Mouse (Mus musculus): ENCODE data around the gene Fam217a. TPM values are rescaled to one million over a fixed set of nuclear protein-coding genes. Genes with fewer than 3 reads are reported as not detected.
"Not testable (repeated sequence)": the region's sequence is repeated elsewhere in the genome, so short reads cannot be mapped to it uniquely, and the experiment has no call there.

The Fam217a gene
- polyA plus RNA-seq, 1 experiment from 2014 or later: 0.84 TPM

GRCm38 (mm10) chr13:34942370-34942769, 18.3 kb upstream of the Fam217a start:
- Histone ChIP-seq H3K27me3 (replicated peaks) (no peaks in the 10 kb centered on the region), H3K9me3 (no peaks in the 10 kb centered on the region), H3K36me3 (no peaks in the 10 kb centered on the region), H3K4me3 (no peak overlapping the region), H3K4me1 (no peaks in the 10 kb centered on the region), H3K4me2 (replicated peaks) (no peak overlapping the region), H3K27ac (no peak overlapping the region), H3K9ac (no peak overlapping the region)
- ATAC-seq (ENCODE audit: low FRiP score, low read depth): no peak

DNA sequence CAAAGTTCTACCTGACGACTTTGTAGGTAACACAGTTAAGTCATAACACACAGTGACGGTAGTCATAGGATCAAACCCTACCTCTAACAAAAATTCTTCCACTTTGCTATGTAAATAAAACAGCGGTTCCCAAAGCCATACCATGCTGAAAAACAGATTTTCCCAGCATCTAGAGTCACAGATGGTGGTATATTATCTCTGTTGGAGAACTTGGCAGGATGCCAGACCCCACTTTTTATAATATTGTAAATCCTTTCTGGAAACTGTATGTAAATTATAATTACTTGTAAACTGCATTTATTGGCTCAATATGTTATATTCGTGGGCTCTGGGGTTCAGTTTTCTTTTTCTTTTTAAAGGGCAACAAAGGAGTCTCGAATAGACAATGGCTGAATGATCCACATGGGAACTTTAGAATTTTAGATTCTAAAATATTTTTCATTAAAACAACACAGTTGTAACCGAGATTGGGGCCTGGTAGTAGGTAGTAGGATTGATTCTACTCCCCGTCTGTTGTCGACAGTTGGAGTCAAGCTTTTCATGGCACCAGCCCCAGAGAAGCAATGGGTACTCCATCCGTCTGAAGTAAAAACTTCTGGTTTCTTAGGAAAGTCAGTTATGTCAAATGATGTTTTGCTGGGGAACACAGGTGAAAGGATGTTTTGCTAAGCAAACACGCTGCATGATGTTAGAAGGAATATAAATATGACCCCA, 11.0 kb upstream of the Fam217a start:
- no peak for ATAC-seq (ENCODE audit: low FRiP score, low read depth)
- Histone ChIP-seq H3K9me3 (no peaks in the 10 kb centered on the region), H3K9ac (no peak overlapping the region), H3K4me1 (no peaks in the 10 kb centered on the region), H3K27me3 (replicated peaks) (no peaks in the 10 kb centered on the region), H3K4me2 (replicated peaks) (no peak overlapping the region), H3K27ac (no peak overlapping the region), H3K4me3 (no peak overlapping the region), H3K36me3 (no peaks in the 10 kb centered on the region)
- 84% methylated on average over 10 of the region's 10 CpGs for WGBS

- Histone ChIP-seq H3K4me1 (no peaks in the 10 kb centered on the region), H3K36me3 (no peaks in the 10 kb centered on the region), H3K4me2 (replicated peaks) (peak overlapping the region; percentile 56), H3K27ac (no peak overlapping the region), H3K9ac (no peak overlapping the region), H3K27me3 (replicated peaks) (no peaks in the 10 kb centered on the region), H3K4me3 (no peak overlapping the region), H3K9me3 (no peaks in the 10 kb centered on the region)
- ATAC-seq (ENCODE audit: low FRiP score, low read depth): no peak
- 38% methylated on average over 37 of the region's 37 CpGs for WGBS
These were observed 7.5 kb downstream of the Fam217a start for GRCm38 (mm10) chr13:34916520-34917167.

DNA sequence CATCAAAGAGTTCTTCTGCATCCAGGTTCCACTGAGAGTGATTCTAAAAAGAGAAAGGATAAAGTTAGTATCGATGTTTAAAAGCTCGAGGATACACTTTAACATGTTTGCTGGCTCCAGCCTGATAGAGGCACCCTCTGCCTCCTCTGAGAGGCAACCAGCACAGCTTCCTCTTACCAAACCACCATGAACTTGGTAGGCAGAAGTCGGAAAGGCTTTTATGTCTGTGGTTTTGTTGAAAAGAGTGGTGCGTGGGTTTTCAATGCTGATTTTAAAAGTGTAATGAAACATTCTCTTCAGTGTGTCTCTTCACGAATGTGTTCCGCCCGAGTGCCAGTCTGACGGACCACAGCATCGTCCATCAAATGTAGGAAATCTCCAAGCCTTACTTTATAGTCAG, 9.5 kb downstream of the Fam217a start:
- Histone ChIP-seq H3K4me1 (no peaks in the 10 kb centered on the region), H3K9me3 (no peaks in the 10 kb centered on the region), H3K4me3 (no peak overlapping the region), H3K36me3 (no peaks in the 10 kb centered on the region), H3K4me2 (replicated peaks) (no peak overlapping the region), H3K27ac (no peak overlapping the region), H3K9ac (no peak overlapping the region), H3K27me3 (replicated peaks) (no peaks in the 10 kb centered on the region)
- 80% methylated on average over 9 of the region's 9 CpGs for WGBS
- ATAC-seq (ENCODE audit: low FRiP score, low read depth): no peak

GRCm38 (mm10) chr13:34892871-34893270, 31.2 kb downstream of the Fam217a start:
- H3K9me3 ChIP-seq: no peaks in the 10 kb centered on the region
- H3K9ac ChIP-seq: no peak overlapping the region
- H3K27me3 ChIP-seq (replicated peaks): no peaks in the 10 kb centered on the region
- H3K4me2 ChIP-seq (replicated peaks): no peak overlapping the region
- WGBS: 87% methylated on average over 1 of the region's 1 CpGs
- ATAC-seq (ENCODE audit: low FRiP score, low read depth): no peak
- peaks cover 82% of the 10 kb centered on the region for H3K36me3 ChIP-seq
- H3K4me1 ChIP-seq: no peaks in the 10 kb centered on the region
- H3K27ac ChIP-seq: no peak overlapping the region
- H3K4me3 ChIP-seq: no peak overlapping the region

GRCm38 (mm10) chr13:34876481-34876880, 47.6 kb downstream of the Fam217a start:
- Histone ChIP-seq H3K27ac (no peak overlapping the region), H3K9ac (peak overlapping the region; percentile 91), H3K27me3 (replicated peaks) (no peaks in the 10 kb centered on the region), H3K4me3 (peak overlapping the region; percentile 93), H3K4me1 (peaks cover 19% of the 10 kb centered on the region), H3K36me3 (no peaks in the 10 kb centered on the region), H3K9me3 (no peaks in the 10 kb centered on the region), H3K4me2 (replicated peaks) (peak overlapping the region; percentile 82)
- no peak for ATAC-seq (ENCODE audit: low FRiP score, low read depth)
- 12% methylated on average over 3 of the region's 3 CpGs for WGBS

GRCm38 (mm10) chr13:34875741-34876445, 48.2 kb downstream of the Fam217a start:
- H3K27ac ChIP-seq: peak overlapping the region; percentile 93
- peak overlapping the region; percentile 93 for H3K4me3 ChIP-seq
- H3K27me3 ChIP-seq (replicated peaks): no peaks in the 10 kb centered on the region
- H3K4me2 ChIP-seq (replicated peaks): peak overlapping the region; percentile 82
- peak; percentile 34 for ATAC-seq (ENCODE audit: low FRiP score, low read depth)
- H3K9ac ChIP-seq: peak overlapping the region; percentile 91
- WGBS: under 1% methylated on average over 50 of the region's 50 CpGs
- peaks cover 19% of the 10 kb centered on the region for H3K4me1 ChIP-seq
- no peaks in the 10 kb centered on the region for H3K9me3 ChIP-seq
- no peaks in the 10 kb centered on the region for H3K36me3 ChIP-seq

DNA sequence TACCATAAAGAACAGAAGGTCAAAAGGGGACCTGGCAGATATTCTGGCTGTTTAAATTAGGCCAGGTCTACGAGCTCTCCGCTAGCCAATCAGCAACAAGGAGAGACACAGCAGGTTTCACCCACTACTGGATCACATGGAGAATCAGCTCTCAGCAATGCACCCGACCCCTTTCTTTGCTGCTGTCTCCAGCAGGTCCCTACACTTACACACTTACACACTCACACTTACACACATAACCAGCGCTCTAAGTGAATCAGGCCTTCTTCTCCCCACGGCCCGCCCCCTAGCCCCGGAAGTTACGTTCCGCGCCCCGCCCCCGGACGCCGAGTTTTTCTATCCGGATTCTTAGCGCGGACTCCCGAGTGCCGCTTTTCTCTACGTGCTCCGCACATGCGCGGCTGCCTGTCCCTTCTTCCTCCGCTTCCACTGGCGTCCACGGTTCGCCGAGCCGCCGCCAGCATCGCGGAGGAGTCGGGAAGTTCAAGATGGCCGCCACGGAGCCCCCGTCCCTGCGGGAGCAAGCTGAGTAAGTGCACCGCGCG, 48.9 kb downstream of the Fam217a start, which contains the start of gene Prpf4b:
Gene Prpf4b (plus strand): TSS at position 137 of the 545 bp plus-strand sequence.
- Histone ChIP-seq H3K9ac (peak within 1 kb of the TSS; percentile 91), H3K4me1 (peaks cover 19% of the 10 kb centered on the region), H3K36me3 (no peaks in the 10 kb centered on the region), H3K4me3 (peak within 1 kb of the TSS; percentile 93), H3K27me3 (replicated peaks) (no peaks in the 10 kb centered on the region), H3K9me3 (no peaks in the 10 kb centered on the region), H3K4me2 (replicated peaks) (peak within 1 kb of the TSS; percentile 82), H3K27ac (peak within 1 kb of the TSS; percentile 93)
- peak; percentile 88 for ATAC-seq (ENCODE audit: low FRiP score, low read depth)
- WGBS: under 1% methylated on average over 40 of the region's 40 CpGs

GRCm38 (mm10) chr13:34874736-34875135, 49.4 kb downstream of the Fam217a start:
- 23% methylated on average over 13 of the region's 13 CpGs for WGBS
- not testable (repeated sequence) for H3K36me3 ChIP-seq; H3K27me3 ChIP-seq (replicated peaks); H3K9me3 ChIP-seq
- Histone ChIP-seq H3K9ac (peak overlapping the region; percentile 91; the same call in 1 of the 2 replicates), H3K4me1 (peaks cover 19% of the 10 kb centered on the region), H3K4me3 (peak overlapping the region; percentile 93), H3K4me2 (replicated peaks) (peak overlapping the region; percentile 82), H3K27ac (peak overlapping the region; percentile 93)
- peak; percentile 56 for ATAC-seq (ENCODE audit: low FRiP score, low read depth)

DNA sequence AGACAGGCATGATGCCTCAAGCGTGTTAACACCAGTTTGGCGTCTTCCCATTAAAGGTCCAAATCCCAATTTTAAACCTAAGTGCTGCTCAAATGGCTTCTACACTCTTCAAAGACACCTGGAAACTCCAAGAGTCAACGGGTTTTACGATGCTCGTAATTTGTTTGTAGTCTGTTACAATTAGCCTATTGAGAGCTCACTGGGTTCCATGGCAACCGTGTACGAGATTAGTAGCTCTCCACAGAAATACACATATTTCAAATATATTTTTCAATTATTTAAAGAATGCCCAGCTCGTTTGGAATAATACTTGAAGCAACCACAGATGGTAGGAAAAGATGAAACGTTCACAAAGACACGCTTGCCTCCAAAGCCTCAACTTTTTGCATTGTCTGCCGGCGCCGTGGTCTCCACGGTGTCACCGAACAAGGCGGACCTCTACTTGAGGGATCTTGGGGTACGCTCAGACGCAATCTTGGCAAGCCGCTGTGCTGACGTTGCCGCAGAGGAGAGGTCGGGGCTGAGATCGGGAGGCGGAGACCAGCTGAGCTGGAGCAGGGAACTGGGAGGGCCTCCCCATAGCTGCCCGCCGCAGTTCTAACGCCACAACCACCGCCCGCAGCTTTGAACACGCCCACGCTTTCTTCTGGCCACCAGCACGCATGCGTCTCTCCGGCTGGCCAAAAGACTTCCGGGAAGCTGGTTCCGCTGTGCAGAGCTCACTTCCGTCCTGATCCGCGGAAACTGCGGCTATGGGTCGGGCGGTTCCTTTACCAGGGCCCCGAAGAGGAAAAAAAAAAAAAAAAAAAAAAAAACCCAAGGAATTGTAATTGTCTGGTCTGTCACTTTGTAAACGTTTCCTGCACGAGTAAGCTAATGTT, 50.1 kb downstream of the Fam217a start:
- 2% methylated on average over 45 of the region's 45 CpGs for WGBS

DNA sequence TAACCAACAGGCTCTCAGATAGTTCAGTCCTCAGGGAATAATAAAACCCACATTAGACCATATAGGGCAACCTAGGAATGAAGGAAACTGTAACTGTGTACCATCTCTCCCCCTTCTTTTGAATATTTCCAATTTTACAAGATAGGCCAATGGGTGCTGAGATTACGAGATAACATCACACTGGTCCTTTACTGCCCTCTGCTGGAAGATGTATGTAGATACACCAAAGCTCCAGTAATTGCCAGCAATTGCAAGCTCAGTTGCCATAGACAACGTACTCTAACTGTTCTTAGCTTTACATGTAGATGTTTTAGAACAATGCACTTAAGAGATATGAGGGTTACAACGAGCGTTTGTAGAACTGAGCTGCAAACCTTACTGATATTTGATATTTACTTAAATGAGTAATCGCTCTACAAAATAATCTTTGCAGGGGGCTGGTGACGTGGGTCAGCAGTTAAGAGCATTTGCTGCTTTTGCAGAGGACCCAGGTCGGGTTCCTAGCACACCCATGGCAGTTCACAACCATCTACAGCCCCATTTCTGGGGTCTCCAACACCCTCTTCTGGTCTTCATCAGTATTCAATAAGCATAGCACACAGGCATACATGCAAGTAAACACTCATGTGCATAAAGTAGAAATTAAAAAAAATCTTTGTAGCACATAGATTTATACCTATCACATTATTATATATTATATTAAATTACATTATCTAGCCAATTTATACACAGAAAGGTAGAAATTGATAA, 59.5 kb downstream of the Fam217a start:
- Histone ChIP-seq H3K9me3 (no peaks in the 10 kb centered on the region), H3K4me3 (no peak overlapping the region), H3K27ac (no peak overlapping the region), H3K4me1 (no peaks in the 10 kb centered on the region), H3K27me3 (replicated peaks) (no peaks in the 10 kb centered on the region), H3K36me3 (no peaks in the 10 kb centered on the region), H3K4me2 (replicated peaks) (no peak overlapping the region), H3K9ac (no peak overlapping the region)
- 41% methylated on average over 7 of the region's 7 CpGs for WGBS
- ATAC-seq (ENCODE audit: low FRiP score, low read depth): peak; percentile 48; the same call in 1 of the 2 replicates

More for the DNA sequence above, 50.1 kb downstream of the Fam217a start:
- Histone ChIP-seq H3K27ac (peak overlapping the region; percentile 93; the same call in 1 of the 2 replicates), H3K9ac (peak overlapping the region; percentile 53), H3K27me3 (replicated peaks) (no peaks in the 10 kb centered on the region), H3K4me3 (peak overlapping the region; percentile 93), H3K4me2 (replicated peaks) (peak overlapping the region; percentile 82), H3K9me3 (no peaks in the 10 kb centered on the region), H3K36me3 (no peaks in the 10 kb centered on the region), H3K4me1 (peaks cover 19% of the 10 kb centered on the region)
- ATAC-seq (ENCODE audit: low FRiP score, low read depth): peak; percentile 89

Data from neural tube, embryonic 12.5 days (tissue).